Mouse (Mus musculus): Measurements from ENCODE around the gene Dnmt3a.
"Not testable (repeated sequence)": the region's sequence is repeated elsewhere in the genome, so short reads cannot be mapped to it uniquely, and the experiment has no call there.

Dnmt3a gene

DNA sequence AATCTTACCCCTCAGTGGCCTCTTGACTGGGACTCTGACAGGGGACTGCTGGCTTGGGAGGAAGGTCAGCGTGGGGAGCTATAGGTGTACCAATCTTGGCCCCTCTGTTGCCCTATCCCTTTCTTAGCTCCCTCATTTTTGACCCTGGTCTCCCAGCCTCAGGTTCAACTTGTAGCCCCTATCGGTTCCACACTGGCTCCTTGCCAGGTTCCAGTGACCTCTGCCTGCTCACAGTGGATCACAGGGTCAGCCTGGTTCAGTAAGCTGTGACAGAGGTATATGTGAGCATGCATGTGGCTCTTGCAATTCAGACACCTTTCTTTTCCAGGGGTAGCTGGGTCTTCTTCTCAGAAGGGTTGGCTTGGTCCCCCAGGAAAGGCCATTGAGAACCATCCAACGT is 110.0 kb downstream of the Dnmt3a start:
- DNase-seq (ENCODE audit: low read depth, low spot score) = no peak

DNA sequence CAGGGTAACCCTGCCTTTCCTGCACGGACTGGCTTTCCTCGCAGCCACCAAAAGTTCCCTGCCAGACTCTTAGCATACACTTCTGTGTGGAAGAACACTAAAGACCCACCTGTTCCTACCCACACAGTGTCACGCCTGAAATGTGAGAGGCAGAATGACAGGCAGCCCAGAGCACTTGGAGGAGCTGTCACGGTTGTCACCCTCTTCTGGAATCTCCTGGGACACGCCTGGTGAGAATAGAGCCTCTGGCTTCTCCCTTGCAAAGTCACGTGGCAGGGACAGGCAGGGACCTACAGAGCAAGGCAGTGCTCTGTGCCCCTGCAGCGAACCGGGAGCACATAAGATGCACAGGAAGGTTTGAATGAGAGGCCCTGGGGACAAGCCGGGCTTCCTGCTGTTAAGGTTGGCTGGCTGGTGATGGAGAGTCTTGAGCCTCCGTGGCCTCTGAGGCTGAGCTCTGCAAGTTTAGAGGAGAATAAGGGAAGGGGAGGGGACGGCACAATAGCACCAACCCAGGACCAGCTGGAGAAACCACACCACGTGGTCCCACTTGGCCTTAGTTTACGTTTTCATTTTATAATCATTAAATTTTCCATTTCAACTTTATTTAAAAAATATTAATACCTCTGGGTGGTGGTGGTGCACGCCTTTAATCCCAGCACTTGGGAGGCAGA is 112.0 kb downstream of the Dnmt3a start:
- no peak for DNase-seq (ENCODE audit: low read depth, low spot score)

DNA sequence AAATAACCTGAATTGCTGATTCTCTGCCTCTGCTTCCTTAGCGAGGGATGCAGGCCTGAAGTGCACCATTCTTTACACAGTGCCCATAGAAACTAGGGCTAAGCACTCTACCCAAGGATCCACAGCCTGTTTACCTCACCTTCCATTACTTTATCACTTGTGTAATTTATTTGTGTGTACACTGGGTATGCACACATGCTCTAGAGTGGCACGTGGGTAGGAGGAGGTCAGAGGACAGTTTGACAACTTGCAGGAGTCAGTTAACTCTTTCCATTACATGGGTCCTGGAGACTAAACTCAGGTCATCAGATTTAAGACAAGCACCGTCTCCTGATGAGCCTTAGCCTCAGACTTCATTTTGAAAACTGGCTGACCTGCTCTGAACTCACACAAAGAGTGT is 112.8 kb downstream of the Dnmt3a start:
- DNase-seq (ENCODE audit: low read depth, low spot score) = no peak

DNA sequence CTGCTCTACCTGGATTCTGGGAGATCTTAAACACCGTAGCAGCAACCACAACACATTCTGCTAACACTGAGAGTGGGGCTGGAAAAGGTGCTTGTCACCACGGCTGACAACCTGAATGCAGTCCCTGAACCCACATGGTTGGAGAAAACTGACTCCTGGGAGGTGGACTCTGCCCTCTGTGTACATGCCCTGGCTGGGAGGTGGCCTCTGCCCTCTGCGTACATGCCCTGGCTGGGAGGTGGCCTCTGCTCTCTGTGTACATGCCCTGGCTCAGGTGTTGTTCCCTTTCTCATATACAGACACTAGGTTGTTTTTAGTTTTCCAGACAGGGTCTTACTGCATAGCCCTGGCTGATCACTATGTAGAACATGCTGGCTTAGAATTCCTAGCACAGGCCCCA is 113.6 kb downstream of the Dnmt3a start:
- DNase-seq (ENCODE audit: low read depth, low spot score) = no peak

DNA sequence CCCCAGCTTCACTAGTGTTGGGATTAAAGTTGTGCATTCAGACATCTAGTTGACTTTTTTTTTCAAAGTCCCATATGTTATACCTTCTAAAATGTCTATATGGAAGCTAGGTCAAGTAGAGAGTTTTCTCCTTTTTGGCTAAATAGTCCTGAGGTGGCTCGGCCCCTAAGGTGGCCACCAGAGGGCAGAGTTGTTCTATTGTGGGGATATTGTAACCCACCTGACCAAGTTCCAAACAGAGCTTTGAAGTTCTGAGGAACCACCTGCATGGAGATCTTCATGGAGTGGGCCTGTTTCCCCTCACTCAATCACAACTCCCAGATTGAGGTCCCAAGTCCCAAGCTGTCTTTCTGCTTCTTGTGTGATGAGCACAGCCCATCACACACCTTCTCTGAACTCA is 120.3 kb downstream of the Dnmt3a start:
- DNase-seq (ENCODE audit: low read depth, low spot score) = peak; percentile 71

DNA sequence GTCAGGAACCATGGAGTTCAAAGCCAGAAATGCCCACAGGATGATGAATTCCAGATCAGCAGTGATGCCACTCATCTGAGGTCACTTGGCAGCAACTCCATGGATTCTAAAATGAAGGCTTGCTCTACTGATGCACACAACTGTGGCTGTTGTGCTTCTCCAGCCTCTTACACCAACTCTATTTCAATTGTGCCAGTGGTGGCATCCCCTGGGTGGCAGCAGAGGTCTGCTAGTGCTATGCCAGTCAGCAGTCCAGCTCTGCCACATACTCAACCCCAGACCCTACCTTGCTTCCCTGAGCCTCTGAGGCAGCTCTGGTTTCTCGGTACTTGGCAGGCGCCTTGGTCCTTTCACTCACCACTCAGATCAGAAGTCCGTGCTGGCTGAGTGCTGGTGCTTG is 123.0 kb downstream of the Dnmt3a start:
- peak; percentile 35 for DNase-seq (ENCODE audit: low read depth, low spot score)

DNA sequence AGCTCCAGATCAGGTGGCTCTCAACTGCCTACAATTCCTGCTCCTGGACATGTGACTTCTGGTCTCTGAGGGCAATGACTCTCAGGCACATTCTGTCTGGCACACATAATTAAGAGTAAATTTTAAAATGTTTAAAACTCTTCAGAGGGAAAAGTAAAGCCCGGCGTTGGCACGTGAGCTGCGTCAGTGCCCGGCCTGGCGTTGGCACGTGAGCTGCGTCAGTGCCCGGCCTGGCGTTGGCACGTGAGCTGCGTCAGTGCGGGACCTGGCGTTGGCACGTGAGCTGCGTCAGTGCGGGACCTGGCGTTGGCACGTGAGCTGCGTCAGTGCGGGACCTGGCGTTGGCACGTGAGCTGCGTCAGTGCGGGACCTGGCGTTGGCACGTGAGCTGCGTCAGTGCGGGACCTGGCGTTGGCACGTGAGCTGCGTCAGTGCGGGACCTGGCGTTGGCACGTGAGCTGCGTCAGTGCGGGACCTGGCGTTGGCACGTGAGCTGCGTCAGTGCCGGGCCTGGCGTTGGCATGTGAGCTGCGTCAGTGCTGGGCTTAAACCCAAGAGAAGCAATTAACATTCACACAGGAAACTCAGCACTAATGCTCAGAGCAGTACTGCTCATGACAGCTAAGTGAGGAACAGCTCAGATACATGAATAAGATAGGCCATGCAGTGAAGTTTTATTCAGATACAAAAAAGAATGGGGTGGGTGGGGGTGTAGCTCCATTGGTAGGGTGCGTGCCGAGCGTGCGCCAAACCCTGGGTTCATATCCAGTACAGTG is 124.5 kb downstream of the Dnmt3a start:
- DNase-seq (ENCODE audit: low read depth, low spot score) = not testable (repeated sequence)

DNA sequence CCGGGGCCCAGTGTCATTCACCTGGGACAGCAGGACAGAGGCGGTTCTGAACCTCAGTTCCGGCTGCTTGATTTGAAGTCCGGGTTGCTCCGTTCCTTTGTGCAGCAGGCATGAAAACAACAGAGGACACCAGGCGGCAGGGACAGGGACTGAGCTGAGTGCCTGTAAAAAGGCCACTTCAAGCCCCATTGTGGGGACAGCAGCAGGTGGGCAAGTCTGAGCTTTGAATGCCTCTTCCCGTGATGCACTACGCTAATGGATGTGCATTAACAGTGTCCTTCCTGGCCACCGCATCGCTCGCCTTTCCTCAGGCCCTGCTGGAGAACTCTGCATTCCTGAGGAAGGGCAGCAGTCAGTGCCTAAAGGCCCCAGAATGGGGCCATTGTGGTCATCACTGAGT is 136.2 kb downstream of the Dnmt3a start:
- DNase-seq (ENCODE audit: low read depth, low spot score) = no peak

DNA sequence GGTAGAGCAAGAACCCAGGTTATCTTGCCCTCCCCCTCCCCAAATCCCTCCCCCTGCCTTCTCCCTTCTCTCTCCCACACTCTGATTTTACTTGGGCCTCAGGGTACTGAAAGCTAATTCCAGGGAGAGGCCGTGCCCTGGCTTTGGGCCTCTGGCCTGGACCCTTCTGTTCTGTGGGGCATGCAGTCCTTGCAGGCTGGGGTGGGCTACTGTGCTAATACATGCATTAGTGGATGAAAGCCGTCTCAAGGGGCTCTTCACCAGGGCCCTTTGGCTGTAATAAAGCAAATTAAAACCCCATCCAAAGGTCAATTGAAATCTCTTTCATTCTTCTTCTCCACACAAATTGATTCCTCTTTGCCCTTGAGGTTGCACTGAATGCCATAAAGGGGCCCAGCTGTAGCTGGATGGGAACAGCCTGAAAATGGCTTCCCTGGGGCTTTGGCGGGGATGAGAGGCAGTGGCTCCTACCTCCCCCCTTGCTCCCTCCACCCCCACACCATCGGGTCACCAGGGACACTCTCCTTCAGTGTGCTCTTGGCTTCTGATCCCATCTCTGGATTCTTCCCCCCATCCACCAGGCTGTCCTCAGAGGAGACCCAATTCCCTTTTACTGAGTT is 138.8 kb downstream of the Dnmt3a start:
- DNase-seq (ENCODE audit: low read depth, low spot score) = no peak

DNA sequence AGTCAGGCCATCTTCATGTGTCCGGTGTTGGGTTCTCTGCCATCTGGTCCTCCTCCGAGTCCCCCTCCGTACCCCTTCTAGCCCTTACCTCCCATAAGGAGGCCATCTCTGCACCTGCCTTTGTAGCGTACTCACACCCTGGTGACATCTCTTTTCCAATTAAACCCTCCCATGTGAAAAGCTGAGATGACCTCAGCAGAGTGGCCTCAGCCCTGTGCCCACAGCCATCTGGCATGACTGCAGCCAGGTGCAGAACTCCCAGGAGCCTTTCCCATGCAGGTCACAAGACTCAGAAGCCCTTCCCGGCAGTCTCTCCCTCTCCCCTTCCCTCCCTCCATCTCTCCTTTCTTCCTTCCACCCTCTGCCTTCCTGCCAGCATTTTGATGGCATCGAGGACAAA is 141.7 kb downstream of the Dnmt3a start:
- no peak for DNase-seq (ENCODE audit: low read depth, low spot score)

DNA sequence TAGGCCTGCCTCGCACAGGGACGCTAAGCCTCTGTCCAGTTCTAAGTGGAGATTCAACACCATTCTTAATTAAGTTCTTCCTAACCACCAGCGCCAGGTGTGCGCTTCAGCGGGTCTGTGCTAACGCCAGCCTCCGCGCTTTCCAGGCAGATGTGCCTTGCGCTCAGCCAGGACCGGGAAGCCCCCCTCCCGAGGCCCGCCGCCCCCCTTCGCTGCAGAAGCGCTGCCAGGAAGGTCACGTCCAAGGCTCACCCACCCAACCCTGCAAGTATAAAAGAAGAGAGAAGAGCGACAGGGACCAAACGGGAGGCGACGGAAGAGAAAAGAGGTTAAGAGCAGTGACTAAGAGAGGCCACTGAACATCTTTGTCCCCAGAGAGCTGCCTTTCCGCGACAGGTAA is 148.8 kb downstream of the Dnmt3a start, which contains the start of gene Pomc:
Gene Pomc, plus strand, starts transcription at position 301 of the 400 bp plus-strand sequence.
- DNase-seq (ENCODE audit: low read depth, low spot score) = no peak

DNA sequence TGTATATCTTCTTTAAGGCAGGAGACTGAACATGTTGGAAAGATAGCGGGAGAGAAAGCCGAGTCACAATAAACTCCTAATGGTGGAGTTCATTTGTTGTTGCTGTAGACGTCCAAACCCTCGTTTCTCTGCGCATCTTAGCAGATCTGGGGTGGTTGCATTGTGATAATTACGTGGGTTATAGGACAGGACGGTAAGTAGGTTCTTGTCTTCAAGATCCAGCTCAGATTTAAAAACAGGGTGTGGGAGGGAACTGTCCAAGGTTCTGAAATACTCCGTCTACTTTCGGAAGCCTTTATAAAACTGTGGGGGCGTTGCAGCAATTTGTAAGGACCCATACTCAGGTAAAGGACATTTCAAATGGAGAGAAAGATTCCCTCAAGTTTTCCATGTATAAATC is 149.6 kb downstream of the Dnmt3a start:
- peak; percentile 17 for DNase-seq (ENCODE audit: low read depth, low spot score)

DNA sequence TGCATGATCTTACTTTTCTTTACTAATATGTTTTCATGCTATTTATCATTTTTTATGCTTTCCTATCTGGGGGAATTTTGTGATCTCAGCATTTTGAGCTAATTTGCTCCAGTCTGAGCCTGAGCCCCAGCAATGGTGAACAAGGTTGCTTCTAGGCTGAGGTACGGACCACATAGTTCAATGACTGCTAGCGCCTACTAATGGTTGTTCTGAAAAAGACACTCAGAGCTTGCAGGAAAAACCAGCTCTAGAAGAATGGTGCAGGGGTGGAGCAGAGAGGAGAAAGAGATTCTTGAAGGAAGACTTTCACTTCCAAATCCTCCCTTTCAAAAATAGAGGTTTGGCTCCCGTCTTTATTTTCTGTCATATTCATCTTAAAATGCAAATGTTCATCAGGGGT is 150.5 kb downstream of the Dnmt3a start:
- peak; percentile 40 for DNase-seq (ENCODE audit: low read depth, low spot score)

DNA sequence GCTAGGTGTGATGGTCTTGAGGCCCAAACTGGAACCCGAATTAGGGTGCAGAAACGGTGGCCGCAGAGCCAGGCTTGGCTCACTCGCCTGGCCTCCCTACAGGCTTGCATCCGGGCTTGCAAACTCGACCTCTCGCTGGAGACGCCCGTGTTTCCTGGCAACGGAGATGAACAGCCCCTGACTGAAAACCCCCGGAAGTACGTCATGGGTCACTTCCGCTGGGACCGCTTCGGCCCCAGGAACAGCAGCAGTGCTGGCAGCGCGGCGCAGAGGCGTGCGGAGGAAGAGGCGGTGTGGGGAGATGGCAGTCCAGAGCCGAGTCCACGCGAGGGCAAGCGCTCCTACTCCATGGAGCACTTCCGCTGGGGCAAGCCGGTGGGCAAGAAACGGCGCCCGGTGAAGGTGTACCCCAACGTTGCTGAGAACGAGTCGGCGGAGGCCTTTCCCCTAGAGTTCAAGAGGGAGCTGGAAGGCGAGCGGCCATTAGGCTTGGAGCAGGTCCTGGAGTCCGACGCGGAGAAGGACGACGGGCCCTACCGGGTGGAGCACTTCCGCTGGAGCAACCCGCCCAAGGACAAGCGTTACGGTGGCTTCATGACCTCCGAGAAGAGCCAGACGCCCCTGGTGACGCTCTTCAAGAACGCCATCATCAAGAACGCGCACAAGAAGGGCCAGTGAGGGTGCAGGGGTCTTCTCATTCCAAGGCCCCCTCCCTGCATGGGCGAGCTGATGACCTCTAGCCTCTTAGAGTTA is 154.2 kb downstream of the Dnmt3a start:
- no peak for DNase-seq (ENCODE audit: low read depth, low spot score)

DNA sequence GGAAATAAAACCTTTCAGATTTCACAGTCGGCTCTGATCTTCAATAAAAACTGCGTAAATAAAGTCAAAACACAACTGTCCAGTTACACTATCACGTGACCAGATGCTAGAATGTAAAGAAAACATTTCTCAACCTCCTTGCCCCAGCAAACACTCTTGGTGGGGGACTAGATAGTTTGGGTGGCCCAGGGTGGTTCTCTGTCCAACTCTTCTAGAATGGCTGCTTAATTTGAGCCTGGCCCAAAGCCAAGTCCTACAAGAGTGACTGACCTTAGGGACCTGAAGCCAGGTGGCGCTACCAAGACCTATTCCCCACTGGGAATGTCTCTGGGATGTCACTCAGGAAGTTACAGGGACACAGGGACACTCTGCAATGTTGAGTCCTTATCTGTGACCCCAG is 154.7 kb downstream of the Dnmt3a start:
- no peak for DNase-seq (ENCODE audit: low read depth, low spot score)
